Mouse (Mus musculus): ENCODE measurements at regions not wholly inside any gene's neighbourhood (a gene's known extent, or its start where the extent isn't known, plus 50 kb on each side); places are given as distances from the start of the nearest gene placed in this dataset.
"Not testable (repeated sequence)": the region's sequence is repeated elsewhere in the genome, so short reads cannot be mapped to it uniquely, and the experiment has no call there.

GRCm38 (mm10) chr5:91776971-91777370 lies 185.9 kb downstream of the Rchy1 start:
- no peaks in the 10 kb centered on the region for H3K4me1 ChIP-seq (replicated peaks; ENCODE audit: control insufficient read depth, insufficient read depth, low read length)
- no peak for ATAC-seq (ENCODE audit: low FRiP score)
- H3K4me3 ChIP-seq (replicated peaks; ENCODE audit: low read length), result no peak overlapping the region
- no peak overlapping the region for H3K27ac ChIP-seq
- H3K36me3 ChIP-seq (replicated peaks; ENCODE audit: control insufficient read depth, insufficient read depth), result no peaks in the 10 kb centered on the region
- no peak overlapping the region for H3K9ac ChIP-seq
- H3K4me2 ChIP-seq (replicated peaks), result no peak overlapping the region
- H3K9me3 ChIP-seq (ENCODE audit: control insufficient read depth, low read length), result no peaks in the 10 kb centered on the region
- H3K27me3 ChIP-seq (ENCODE audit: control insufficient read depth, insufficient read depth, low read length), result no peaks in the 10 kb centered on the region
- DNase-seq (ENCODE audit: low spot score), result no peak

DNA sequence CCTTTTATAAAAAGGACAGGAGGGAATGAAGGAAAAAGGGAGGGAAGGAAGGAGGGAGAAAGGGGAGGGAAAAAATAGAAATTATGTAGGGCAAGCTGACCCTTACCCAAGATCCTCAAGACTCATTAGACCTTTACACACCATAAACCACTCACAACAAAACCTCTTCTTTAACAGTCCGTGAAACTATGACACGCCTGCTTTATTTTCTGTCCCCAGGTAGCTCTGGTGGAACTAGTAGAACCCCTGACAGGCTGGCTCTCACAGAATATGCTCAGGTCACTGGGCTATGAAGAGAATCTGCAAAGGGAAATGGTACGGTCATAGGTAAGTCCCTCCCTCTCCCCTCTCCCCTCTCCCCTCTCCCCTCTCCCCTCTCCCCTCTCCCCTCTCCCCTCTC lies 188.8 kb downstream of the Rchy1 start:
- H3K9me3 ChIP-seq (ENCODE audit: control insufficient read depth, low read length), result no peaks in the 10 kb centered on the region
- ATAC-seq (ENCODE audit: low FRiP score), result no peak
- H3K27ac ChIP-seq, result no peak overlapping the region
- H3K27me3 ChIP-seq (ENCODE audit: control insufficient read depth, insufficient read depth, low read length), result no peaks in the 10 kb centered on the region
- DNase-seq (ENCODE audit: low spot score), result no peak
- 86% methylated on average over 3 of the region's 3 CpGs for WGBS
- H3K4me2 ChIP-seq (replicated peaks), result no peak overlapping the region
- no peaks in the 10 kb centered on the region for H3K4me1 ChIP-seq (replicated peaks; ENCODE audit: control insufficient read depth, insufficient read depth, low read length)
- H3K9ac ChIP-seq, result no peak overlapping the region
- no peaks in the 10 kb centered on the region for H3K36me3 ChIP-seq (replicated peaks; ENCODE audit: control insufficient read depth, insufficient read depth)
- no peak overlapping the region for H3K4me3 ChIP-seq (replicated peaks; ENCODE audit: low read length)

- H3K4me2 ChIP-seq (replicated peaks), result no peak overlapping the region
- H3K27me3 ChIP-seq (ENCODE audit: control insufficient read depth, insufficient read depth, low read length), result no peaks in the 10 kb centered on the region
Observed at GRCm38 (mm10) chr5:91767886-91768285, 195.0 kb downstream of the Rchy1 start.

DNA sequence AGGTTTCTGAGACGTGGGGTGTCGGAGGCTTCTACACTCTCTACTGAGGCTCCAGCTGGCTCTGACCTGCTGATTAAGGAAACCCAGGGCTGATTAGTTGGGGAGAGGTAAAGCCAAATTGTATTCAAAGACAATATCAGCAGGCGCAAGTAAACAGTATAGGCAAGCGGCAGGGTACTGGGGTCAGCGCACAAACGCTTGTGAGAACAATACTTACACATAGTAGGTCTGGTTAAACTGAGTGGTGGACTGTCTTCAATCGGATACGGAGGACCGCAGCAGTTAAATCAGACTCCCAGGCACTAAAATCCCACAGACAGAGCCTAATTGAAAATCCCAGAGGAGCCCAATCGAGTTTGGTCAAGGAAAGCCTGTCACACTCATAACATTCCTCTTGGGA lies 195.8 kb downstream of the Rchy1 start:
- no peak for ATAC-seq (ENCODE audit: low FRiP score)
- H3K4me2 ChIP-seq (replicated peaks), result no peak overlapping the region
- H3K9me3 ChIP-seq (ENCODE audit: control insufficient read depth, low read length), result no peaks in the 10 kb centered on the region
- WGBS, result 62% methylated on average over 10 of the region's 10 CpGs
- no peaks in the 10 kb centered on the region for H3K4me1 ChIP-seq (replicated peaks; ENCODE audit: control insufficient read depth, insufficient read depth, low read length)
- H3K36me3 ChIP-seq (replicated peaks; ENCODE audit: control insufficient read depth, insufficient read depth), result no peaks in the 10 kb centered on the region
- DNase-seq (ENCODE audit: low spot score), result no peak
- no peaks in the 10 kb centered on the region for H3K27me3 ChIP-seq (ENCODE audit: control insufficient read depth, insufficient read depth, low read length)
- H3K4me3 ChIP-seq (replicated peaks; ENCODE audit: low read length), result no peak overlapping the region
- H3K9ac ChIP-seq, result no peak overlapping the region
- H3K27ac ChIP-seq, result no peak overlapping the region

More at GRCm38 (mm10) chr5:91767886-91768285, 195.0 kb downstream of the Rchy1 start:
- H3K36me3 ChIP-seq (replicated peaks; ENCODE audit: control insufficient read depth, insufficient read depth), result no peaks in the 10 kb centered on the region
- H3K9me3 ChIP-seq (ENCODE audit: control insufficient read depth, low read length), result no peaks in the 10 kb centered on the region
- no peak overlapping the region for H3K9ac ChIP-seq
- no peak overlapping the region for H3K27ac ChIP-seq
- 65% methylated on average over 7 of the region's 7 CpGs for WGBS
- ATAC-seq (ENCODE audit: low FRiP score) (no peak), DNase-seq (ENCODE audit: low spot score) (no peak)
- H3K4me3 ChIP-seq (replicated peaks; ENCODE audit: low read length), result no peak overlapping the region
- no peaks in the 10 kb centered on the region for H3K4me1 ChIP-seq (replicated peaks; ENCODE audit: control insufficient read depth, insufficient read depth, low read length)

DNA sequence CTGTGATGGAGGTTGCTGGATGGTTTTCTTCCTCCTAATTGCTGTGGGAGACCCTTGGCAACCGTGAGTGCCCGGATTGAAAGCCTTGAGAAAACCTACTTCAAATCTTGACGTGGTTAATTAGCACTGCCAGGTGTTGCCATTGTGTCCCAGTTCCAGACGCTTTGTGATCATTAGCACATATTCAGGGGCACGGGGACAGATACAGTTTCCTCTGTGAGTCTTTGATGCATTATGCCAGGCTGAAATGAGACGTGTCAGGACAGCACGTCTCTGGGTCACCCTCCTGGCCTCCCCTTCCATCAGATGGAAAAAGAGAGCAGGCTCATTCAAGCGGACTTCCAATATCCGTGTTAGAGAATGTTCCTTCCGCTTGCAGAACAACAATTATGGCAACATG lies 198.2 kb downstream of the Rchy1 start:
- no peak overlapping the region for H3K9ac ChIP-seq
- H3K4me1 ChIP-seq (replicated peaks; ENCODE audit: control insufficient read depth, insufficient read depth, low read length), result no peaks in the 10 kb centered on the region
- ATAC-seq (ENCODE audit: low FRiP score) (peak; percentile 40; the same call in 1 of the 2 replicates), DNase-seq (ENCODE audit: low spot score) (peak; percentile 49)
- H3K27me3 ChIP-seq (ENCODE audit: control insufficient read depth, insufficient read depth, low read length), result no peaks in the 10 kb centered on the region
- H3K4me2 ChIP-seq (replicated peaks), result no peak overlapping the region
- no peaks in the 10 kb centered on the region for H3K9me3 ChIP-seq (ENCODE audit: control insufficient read depth, low read length)
- 23% methylated on average over 10 of the region's 10 CpGs for WGBS
- no peak overlapping the region for H3K4me3 ChIP-seq (replicated peaks; ENCODE audit: low read length)
- no peaks in the 10 kb centered on the region for H3K36me3 ChIP-seq (replicated peaks; ENCODE audit: control insufficient read depth, insufficient read depth)
- H3K27ac ChIP-seq, result no peak overlapping the region

- no peak overlapping the region for H3K4me2 ChIP-seq (replicated peaks)
- H3K27ac ChIP-seq, result no peak overlapping the region
- ATAC-seq (ENCODE audit: low FRiP score), result no peak
- H3K4me1 ChIP-seq (replicated peaks; ENCODE audit: control insufficient read depth, insufficient read depth, low read length), result no peaks in the 10 kb centered on the region
- no peak for DNase-seq (ENCODE audit: low spot score)
- WGBS, result 75% methylated on average over 6 of the region's 6 CpGs
- no peaks in the 10 kb centered on the region for H3K9me3 ChIP-seq (ENCODE audit: control insufficient read depth, low read length)
- no peak overlapping the region for H3K4me3 ChIP-seq (replicated peaks; ENCODE audit: low read length)
- no peak overlapping the region for H3K9ac ChIP-seq
- no peaks in the 10 kb centered on the region for H3K36me3 ChIP-seq (replicated peaks; ENCODE audit: control insufficient read depth, insufficient read depth)
- no peaks in the 10 kb centered on the region for H3K27me3 ChIP-seq (ENCODE audit: control insufficient read depth, insufficient read depth, low read length)
Observed at GRCm38 (mm10) chr5:91762589-91762988, 200.3 kb downstream of the Rchy1 start.

DNA sequence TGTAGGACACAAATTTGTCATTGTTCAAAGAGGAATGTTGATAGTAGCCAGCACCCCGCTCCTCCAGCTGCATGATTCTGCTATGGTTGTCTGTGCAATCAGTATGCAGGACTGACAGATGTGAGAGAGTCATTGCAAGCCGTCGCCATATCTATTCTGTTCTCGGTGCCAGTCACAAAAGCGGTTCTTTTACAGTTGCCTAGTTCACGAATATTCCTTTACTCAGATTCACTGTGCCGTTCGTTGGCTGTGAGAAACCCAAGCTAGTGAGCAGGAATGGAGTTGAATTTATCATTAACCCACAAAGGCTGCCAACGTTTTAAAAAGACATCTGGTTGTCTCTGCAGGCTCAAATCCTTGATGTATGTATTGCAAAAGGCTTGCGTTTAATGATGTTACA lies 206.9 kb downstream of the Rchy1 start:
- no peak overlapping the region for H3K4me2 ChIP-seq (replicated peaks)
- H3K9ac ChIP-seq, result no peak overlapping the region
- no peaks in the 10 kb centered on the region for H3K9me3 ChIP-seq (ENCODE audit: control insufficient read depth, low read length)
- H3K36me3 ChIP-seq (replicated peaks; ENCODE audit: control insufficient read depth, insufficient read depth), result no peaks in the 10 kb centered on the region
- no peak for DNase-seq (ENCODE audit: low spot score)
- H3K27me3 ChIP-seq (ENCODE audit: control insufficient read depth, insufficient read depth, low read length), result no peaks in the 10 kb centered on the region
- H3K27ac ChIP-seq, result no peak overlapping the region
- H3K4me3 ChIP-seq (replicated peaks; ENCODE audit: low read length), result no peak overlapping the region
- WGBS, result 70% methylated on average over 10 of the region's 10 CpGs
- no peak for ATAC-seq (ENCODE audit: low FRiP score)
- no peaks in the 10 kb centered on the region for H3K4me1 ChIP-seq (replicated peaks; ENCODE audit: control insufficient read depth, insufficient read depth, low read length)

GRCm38 (mm10) chr5:91752846-91753245 lies 210.0 kb downstream of the Rchy1 start:
- H3K27me3 ChIP-seq (ENCODE audit: control insufficient read depth, insufficient read depth, low read length); H3K4me1 ChIP-seq (replicated peaks; ENCODE audit: control insufficient read depth, insufficient read depth, low read length); H3K27ac ChIP-seq; DNase-seq (ENCODE audit: low spot score); H3K4me2 ChIP-seq (replicated peaks); ATAC-seq (ENCODE audit: low FRiP score); H3K9ac ChIP-seq; H3K9me3 ChIP-seq (ENCODE audit: control insufficient read depth, low read length); H3K4me3 ChIP-seq (replicated peaks; ENCODE audit: low read length); H3K36me3 ChIP-seq (replicated peaks; ENCODE audit: control insufficient read depth, insufficient read depth): not testable (repeated sequence)
- 95% methylated on average over 17 of the region's 17 CpGs for WGBS

DNA sequence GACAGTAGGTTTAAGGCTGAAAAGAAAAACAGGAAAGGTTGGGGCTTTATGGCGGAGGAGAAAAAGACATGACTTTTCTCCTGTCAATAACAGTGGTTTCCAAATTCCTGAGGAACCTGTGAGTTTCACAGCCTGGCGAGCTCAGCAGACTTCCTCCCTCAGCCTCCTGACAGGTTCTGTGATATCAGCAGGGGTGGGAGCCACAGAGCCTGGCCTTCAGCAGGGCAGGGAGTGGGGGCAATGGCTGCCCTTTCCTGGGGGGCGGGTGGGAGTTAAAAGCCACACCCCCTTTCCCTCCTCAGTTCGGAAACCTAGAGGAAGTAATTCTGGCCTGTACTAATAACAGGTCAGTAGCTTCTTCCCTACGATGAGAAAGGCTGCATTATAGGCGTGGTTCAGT lies 211.7 kb downstream of the Rchy1 start:
- no peaks in the 10 kb centered on the region for H3K4me1 ChIP-seq (replicated peaks; ENCODE audit: control insufficient read depth, insufficient read depth, low read length)
- H3K4me2 ChIP-seq (replicated peaks), result no peak overlapping the region
- no peaks in the 10 kb centered on the region for H3K27me3 ChIP-seq (ENCODE audit: control insufficient read depth, insufficient read depth, low read length)
- ATAC-seq (ENCODE audit: low FRiP score), result no peak
- no peaks in the 10 kb centered on the region for H3K9me3 ChIP-seq (ENCODE audit: control insufficient read depth, low read length)
- 75% methylated on average over 6 of the region's 6 CpGs for WGBS
- no peak overlapping the region for H3K9ac ChIP-seq
- no peak overlapping the region for H3K27ac ChIP-seq
- no peak for DNase-seq (ENCODE audit: low spot score)
- H3K4me3 ChIP-seq (replicated peaks; ENCODE audit: low read length), result no peak overlapping the region
- no peaks in the 10 kb centered on the region for H3K36me3 ChIP-seq (replicated peaks; ENCODE audit: control insufficient read depth, insufficient read depth)

DNA sequence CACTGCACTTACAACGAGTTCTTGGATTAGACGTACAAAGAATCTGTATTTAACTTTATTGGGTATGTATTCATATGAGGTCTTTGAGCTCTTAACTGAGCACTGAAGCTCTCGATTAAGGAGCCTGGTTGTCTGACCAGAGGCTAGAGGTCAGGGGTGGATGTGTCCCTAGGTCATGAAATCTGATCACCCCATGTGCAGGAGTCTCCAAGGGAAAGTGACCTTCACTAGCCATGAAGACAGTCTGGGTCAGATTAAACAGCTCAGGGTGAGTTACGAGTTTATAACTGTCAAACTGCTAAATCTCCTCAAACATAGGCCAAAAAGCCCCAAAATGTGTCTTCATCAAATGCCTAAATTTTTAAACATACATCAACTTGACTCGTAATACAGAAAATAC lies 216.8 kb downstream of the Rchy1 start:
- Histone ChIP-seq H3K9ac (no peak overlapping the region), H3K4me1 (replicated peaks; ENCODE audit: control insufficient read depth, insufficient read depth, low read length) (no peaks in the 10 kb centered on the region), H3K27ac (no peak overlapping the region), H3K4me2 (replicated peaks) (no peak overlapping the region), H3K9me3 (ENCODE audit: control insufficient read depth, low read length) (no peaks in the 10 kb centered on the region), H3K27me3 (ENCODE audit: control insufficient read depth, insufficient read depth, low read length) (no peaks in the 10 kb centered on the region), H3K4me3 (replicated peaks; ENCODE audit: low read length) (no peak overlapping the region), H3K36me3 (replicated peaks; ENCODE audit: control insufficient read depth, insufficient read depth) (no peaks in the 10 kb centered on the region)
- no peak for ATAC-seq (ENCODE audit: low FRiP score)
- DNase-seq (ENCODE audit: low spot score), result no peak
- WGBS, result 76% methylated on average over 5 of the region's 5 CpGs

Measured in hindbrain, embryonic 14.5 days (tissue).